Mouse (Mus musculus) intestine, embryonic 16.5 days (tissue): ENCODE data around the gene Gm42674. TPM values are rescaled to one million over a fixed set of nuclear protein-coding genes. Genes with fewer than 3 reads are reported as not detected.

ENCODE experiments used
- ATAC-seq: fragments of 200-750 bp; cut with Nextera tagmentation; 2 replicates; pipeline ENCODE4 v1.8.0; 2017; ENCODE audit warnings: moderate TSS enrichment, moderate library complexity
- H3K27ac ChIP-seq: fragments of 300-500 bp; sonication (generic); 2 replicates; pipeline ENCODE4 v1.5.1; 2014; ENCODE audit warnings: mild to moderate bottlenecking, low read length
- H3K27me3 ChIP-seq: fragments of 300-500 bp; sonication (generic); replicated peaks from 2 replicates; pipeline ENCODE4 v1.6.1; 2014; ENCODE audit warnings: low read length, control low read depth, mixed read lengths; ENCODE audit not compliant: control insufficient read depth, insufficient read depth
- H3K36me3 ChIP-seq: fragments of 300-500 bp; sonication (generic); 2 replicates; pipeline ENCODE4 v1.6.1; 2014; ENCODE audit warnings: low read length, control low read depth; ENCODE audit not compliant: control insufficient read depth, insufficient read depth
- H3K4me1 ChIP-seq: fragments of 300-500 bp; sonication (generic); 2 replicates; pipeline ENCODE4 v1.6.1; 2014; ENCODE audit warnings: low read length, control low read depth, mixed read lengths; ENCODE audit not compliant: control insufficient read depth, insufficient read depth
- H3K4me2 ChIP-seq: fragments of 300-500 bp; sonication (generic); 2 replicates; pipeline ENCODE4 v1.6.1; 2014; ENCODE audit warnings: low read depth, low read length, control low read depth
- H3K4me3 ChIP-seq: fragments of 300-500 bp; sonication (generic); 2 replicates; pipeline ENCODE4 v1.5.1; 2014; ENCODE audit warnings: mild to moderate bottlenecking, low read length
- H3K9ac ChIP-seq: fragments of 300-500 bp; sonication (generic); 2 replicates; pipeline ENCODE4 v1.6.1; 2014; ENCODE audit warnings: low read depth, low read length
- H3K9me3 ChIP-seq: fragments of 300-500 bp; sonication (generic); 2 replicates; pipeline ENCODE4 v1.6.1; 2016; ENCODE audit warnings: low read length, control low read depth; ENCODE audit not compliant: control insufficient read depth
- WGBS: fragments of 180-500 bp; shearing (Covaris S2); extraction: QIAGEN DNeasy Blood & Tissue Kit; methylation state at CpG from one replicate; pipeline ENCODE4 v1.1.7; 2014; 5-methylcytosine and 5-hydroxymethylcytosine counted together
- polyA plus RNA-seq: library from polyadenylated mRNA; unstranded; fragments of >200 nt; fragmentation: Nextera tagmentation; extraction: Ambion mirVana; gene quantifications from 2 replicates; pipeline ENCODE4 v1.2.1, GENCODE M21; 2015

Gm42674 gene
- polyA plus RNA-seq, 1 experiment from 2014 or later, result not detected

DNA sequence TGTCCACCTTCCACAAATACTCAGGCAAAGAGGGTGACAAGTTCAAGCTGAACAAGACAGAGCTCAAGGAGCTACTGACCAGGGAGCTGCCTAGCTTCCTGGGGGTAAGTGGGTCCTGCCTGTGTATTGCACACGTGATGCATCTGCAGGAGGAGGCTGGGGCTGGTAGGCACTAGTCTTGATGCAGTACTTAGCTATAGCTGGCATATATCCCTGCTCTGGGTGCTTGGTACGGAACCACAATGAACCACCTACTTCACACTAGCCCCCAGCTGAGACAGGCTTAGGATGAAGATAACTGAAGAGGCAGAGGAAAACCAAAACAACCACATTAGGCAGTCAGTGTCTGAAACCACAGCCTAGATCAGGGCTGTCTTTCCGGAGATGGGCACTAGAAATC, 3.3 kb downstream of the Gm42674 start:
- peak overlapping the region; percentile 61 for H3K27ac ChIP-seq

DNA sequence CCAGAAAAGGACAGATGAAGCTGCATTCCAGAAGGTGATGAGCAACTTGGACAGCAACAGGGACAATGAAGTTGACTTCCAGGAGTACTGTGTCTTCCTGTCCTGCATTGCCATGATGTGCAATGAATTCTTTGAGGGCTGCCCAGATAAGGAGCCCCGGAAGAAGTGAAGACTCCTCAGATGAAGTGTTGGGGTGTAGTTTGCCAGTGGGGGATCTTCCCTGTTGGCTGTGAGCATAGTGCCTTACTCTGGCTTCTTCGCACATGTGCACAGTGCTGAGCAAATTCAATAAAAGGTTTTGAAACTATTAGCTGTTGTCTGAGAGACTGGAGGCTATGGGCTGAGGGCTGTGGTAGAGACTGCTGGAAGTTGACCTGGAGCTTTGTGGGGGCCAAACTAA, 4.0 kb downstream of the Gm42674 start:
- Histone ChIP-seq H3K9ac (no peak overlapping the region), H3K4me3 (no peak overlapping the region), H3K9me3 (no peaks in the 10 kb centered on the region), H3K27ac (peak overlapping the region; percentile 53), H3K4me2 (no peak overlapping the region), H3K27me3 (no peaks in the 10 kb centered on the region), H3K36me3 (no peaks in the 10 kb centered on the region), H3K4me1 (peaks cover 24% of the 10 kb centered on the region)
- WGBS, result 79% methylated on average over 2 of the region's 2 CpGs
- ATAC-seq, result no peak

More for the DNA sequence above, 3.3 kb downstream of the Gm42674 start:
- Histone ChIP-seq H3K27me3 (no peaks in the 10 kb centered on the region), H3K9ac (no peak overlapping the region), H3K4me1 (peaks cover 24% of the 10 kb centered on the region), H3K4me3 (no peak overlapping the region), H3K4me2 (no peak overlapping the region), H3K9me3 (no peaks in the 10 kb centered on the region), H3K36me3 (no peaks in the 10 kb centered on the region)
- 87% methylated on average over 3 of the region's 3 CpGs for WGBS
- no peak for ATAC-seq

DNA sequence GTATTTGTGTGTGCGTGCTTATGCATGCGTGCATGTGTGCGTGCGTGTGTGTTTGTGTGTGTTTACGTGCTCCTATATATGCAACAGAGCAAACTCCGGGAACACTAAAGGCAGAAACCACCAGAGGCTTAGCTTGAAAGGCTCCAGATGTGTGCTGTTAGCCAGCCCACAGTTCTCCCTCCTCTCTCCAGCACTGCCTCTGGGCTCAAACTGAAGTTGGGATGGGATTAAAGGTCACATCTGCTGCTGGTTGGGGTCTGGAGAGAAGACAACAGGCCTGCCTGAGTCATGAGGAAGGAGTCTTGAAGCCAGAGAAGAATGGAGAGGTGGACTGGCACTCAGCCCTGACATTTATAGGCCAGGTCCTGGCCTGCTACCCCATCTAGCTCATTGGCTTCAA, 4.5 kb downstream of the Gm42674 start:
- 62% methylated on average over 6 of the region's 6 CpGs for WGBS
- H3K9me3 ChIP-seq, result no peaks in the 10 kb centered on the region
- H3K27ac ChIP-seq, result peak overlapping the region; percentile 53
- ATAC-seq, result peak; percentile 29; the same call in 1 of the 2 replicates
- H3K4me1 ChIP-seq, result peaks cover 24% of the 10 kb centered on the region
- no peaks in the 10 kb centered on the region for H3K36me3 ChIP-seq
- H3K4me3 ChIP-seq, result no peak overlapping the region
- H3K9ac ChIP-seq, result no peak overlapping the region
- H3K4me2 ChIP-seq, result no peak overlapping the region
- no peaks in the 10 kb centered on the region for H3K27me3 ChIP-seq

DNA sequence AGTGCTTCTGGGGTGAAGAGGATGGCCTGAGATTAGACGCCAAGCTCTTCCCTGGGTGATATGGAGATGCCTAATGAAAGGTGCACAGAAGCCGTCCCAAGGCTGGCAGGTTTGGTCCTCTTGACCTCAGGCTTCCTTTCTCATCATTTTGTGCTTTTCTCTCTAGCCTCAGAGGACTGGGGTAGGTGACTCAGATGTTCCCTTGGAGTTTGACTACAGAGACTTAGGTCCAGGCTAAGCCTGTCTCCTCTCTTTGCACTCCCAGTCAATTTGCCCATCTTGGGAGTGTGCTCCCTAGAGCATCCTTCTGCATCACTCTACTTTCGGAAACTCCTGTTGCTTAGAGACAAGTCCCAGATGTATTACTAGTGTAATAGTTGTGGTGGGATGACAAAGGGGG, 5.7 kb downstream of the Gm42674 start:
- H3K36me3 ChIP-seq, result no peaks in the 10 kb centered on the region
- peaks cover 24% of the 10 kb centered on the region for H3K4me1 ChIP-seq
- no peak overlapping the region for H3K4me3 ChIP-seq
- H3K27ac ChIP-seq, result no peak overlapping the region
- WGBS, result 87% methylated on average over 3 of the region's 3 CpGs
- H3K27me3 ChIP-seq, result no peaks in the 10 kb centered on the region
- no peak overlapping the region for H3K9ac ChIP-seq
- no peaks in the 10 kb centered on the region for H3K9me3 ChIP-seq
- no peak for ATAC-seq
- no peak overlapping the region for H3K4me2 ChIP-seq

DNA sequence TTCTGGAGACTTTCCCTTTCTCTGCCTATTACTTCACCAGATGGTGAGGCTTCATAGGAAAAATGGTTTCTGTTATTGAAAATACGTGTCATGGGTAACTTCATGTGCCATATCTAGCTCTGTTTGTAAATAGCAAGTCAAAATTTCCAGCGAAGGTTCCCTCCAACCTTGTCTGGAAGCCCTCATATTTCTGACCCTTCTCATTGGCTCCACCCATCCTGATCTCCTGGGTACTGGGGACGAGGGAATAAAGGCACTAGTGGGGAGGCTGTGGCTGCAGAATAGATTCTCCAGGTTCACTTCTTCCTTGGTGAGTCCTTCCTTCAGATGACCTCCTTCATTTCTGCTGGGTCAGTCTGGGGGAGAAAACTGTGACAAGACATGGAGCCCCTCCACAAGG, 6.5 kb downstream of the Gm42674 start, which contains the start of gene S100a5:
Gene S100a5 (plus strand): TSS at position 301 of the 400 bp plus-strand sequence.
- no peak within 1 kb of the TSS for H3K9ac ChIP-seq

DNA sequence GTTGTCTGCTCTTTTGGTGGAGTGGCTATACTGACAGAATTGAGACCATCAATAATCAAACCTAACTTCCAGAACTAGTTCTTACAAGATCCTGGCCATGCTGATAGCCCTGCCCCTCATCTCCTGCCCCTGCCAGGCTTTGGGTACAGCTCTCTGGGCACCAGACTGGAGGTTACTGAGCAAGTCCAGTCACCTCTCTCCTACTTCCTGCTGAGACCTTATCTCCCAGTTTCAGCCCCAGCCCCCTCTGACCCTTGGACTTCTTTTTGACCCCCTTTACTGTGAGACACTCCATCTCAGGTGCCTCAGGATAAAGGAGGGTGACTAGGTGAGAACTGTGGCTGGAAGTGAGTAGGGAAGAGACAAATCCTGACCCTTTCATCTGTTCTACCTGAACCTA, 7.4 kb downstream of the Gm42674 start:
- no peak overlapping the region for H3K27ac ChIP-seq
- no peaks in the 10 kb centered on the region for H3K27me3 ChIP-seq
- peak; percentile 29 for ATAC-seq
- H3K4me3 ChIP-seq, result no peak overlapping the region
- H3K4me2 ChIP-seq, result no peak overlapping the region
- H3K9me3 ChIP-seq, result no peaks in the 10 kb centered on the region
- H3K4me1 ChIP-seq, result peaks cover 35% of the 10 kb centered on the region
- no peaks in the 10 kb centered on the region for H3K36me3 ChIP-seq
- H3K9ac ChIP-seq, result no peak overlapping the region

More for the DNA sequence above, 6.5 kb downstream of the Gm42674 start, which contains the start of gene S100a5:
- ATAC-seq, result no peak
- whole genome bisulfite sequencing, result 51% methylated on average over 3 of the region's 3 CpGs
- Histone ChIP-seq H3K4me3 (no peak within 1 kb of the TSS), H3K4me2 (no peak within 1 kb of the TSS), H3K4me1 (peaks cover 31% of the 10 kb centered on the region), H3K9me3 (no peaks in the 10 kb centered on the region), H3K27me3 (no peaks in the 10 kb centered on the region), H3K36me3 (no peaks in the 10 kb centered on the region), H3K27ac (no peak within 1 kb of the TSS)

DNA sequence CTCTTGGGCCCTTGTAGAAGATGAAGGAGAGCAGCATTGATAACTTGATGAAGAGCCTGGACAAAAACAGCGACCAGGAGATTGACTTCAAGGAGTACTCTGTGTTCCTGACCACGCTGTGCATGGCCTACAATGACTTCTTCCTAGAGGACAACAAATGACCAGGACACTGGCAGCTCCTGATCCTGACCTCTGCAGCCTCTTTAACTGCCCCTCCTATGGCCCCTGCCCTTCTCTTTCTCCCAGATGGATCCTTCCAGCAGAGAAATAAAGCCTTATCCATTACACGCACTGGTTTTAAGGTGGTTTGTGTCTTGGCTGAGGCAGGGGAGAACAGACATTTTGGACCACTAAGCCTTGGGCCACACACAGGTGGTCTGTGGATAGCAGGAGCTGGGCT, 9.8 kb downstream of the Gm42674 start:
- no peak overlapping the region for H3K4me3 ChIP-seq
- WGBS, result 91% methylated on average over 3 of the region's 3 CpGs
- peaks cover 23% of the 10 kb centered on the region for H3K4me1 ChIP-seq
- no peaks in the 10 kb centered on the region for H3K9me3 ChIP-seq
- no peak overlapping the region for H3K9ac ChIP-seq
- H3K27ac ChIP-seq, result no peak overlapping the region
- no peak for ATAC-seq
- H3K4me2 ChIP-seq, result no peak overlapping the region
- no peaks in the 10 kb centered on the region for H3K36me3 ChIP-seq
- no peaks in the 10 kb centered on the region for H3K27me3 ChIP-seq

DNA sequence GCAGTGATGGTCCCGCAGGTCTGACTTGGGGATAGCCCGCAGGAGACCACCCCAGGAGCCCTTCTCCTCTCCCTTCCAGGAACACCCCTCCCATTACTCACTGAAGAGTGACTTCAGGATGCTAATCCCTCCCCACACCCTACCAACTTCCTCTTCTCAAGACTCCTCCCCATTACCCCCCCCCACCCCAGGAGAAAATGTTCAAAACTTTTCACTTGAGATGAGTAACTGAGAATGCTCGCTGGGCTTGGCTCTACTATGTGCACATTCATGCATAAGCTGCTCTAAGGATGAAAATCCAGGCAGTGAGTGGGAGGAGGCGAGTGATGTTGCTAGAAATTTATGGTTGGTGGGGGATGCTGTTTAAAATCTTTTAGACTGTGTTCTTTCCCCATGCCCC, 10.4 kb downstream of the Gm42674 start:
- 67% methylated on average over 4 of the region's 4 CpGs for WGBS

DNA sequence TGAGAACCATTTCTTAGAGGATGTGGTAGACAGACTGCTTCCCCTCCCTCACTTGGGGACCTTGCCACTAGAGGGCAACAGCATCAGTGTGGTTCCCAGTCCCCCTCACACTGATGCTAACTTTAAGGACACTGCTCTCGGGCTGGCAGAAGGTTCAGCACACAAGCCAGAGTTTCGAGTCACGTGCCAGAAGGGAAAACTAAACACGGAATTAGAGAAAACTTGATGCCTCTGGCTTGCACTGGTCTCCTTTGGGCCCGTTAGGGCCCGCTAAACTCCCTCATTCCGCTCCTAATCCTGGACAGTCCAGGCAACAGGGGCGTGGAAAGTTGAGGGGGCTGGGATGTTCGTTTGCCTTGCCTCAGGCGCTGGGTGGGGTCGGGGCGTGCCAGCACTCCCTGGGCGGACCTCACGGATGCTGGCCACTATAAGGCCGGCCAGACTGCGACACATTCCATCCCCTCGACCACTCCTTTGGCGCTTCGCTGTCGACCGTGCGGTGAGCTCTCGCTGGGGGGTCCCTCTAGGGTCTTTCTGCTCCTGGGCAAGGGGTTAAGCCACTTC, 11.1 kb downstream of the Gm42674 start, which contains the start of gene S100a6:
Gene S100a6 (plus strand): TSS at position 155 of the 564 bp plus-strand sequence.
- H3K9me3 ChIP-seq, result no peaks in the 10 kb centered on the region
- H3K27ac ChIP-seq, result peak within 1 kb of the TSS; percentile 82
- peaks cover 23% of the 10 kb centered on the region for H3K4me1 ChIP-seq
- ATAC-seq, result peak; percentile 58
- H3K4me3 ChIP-seq, result peak within 1 kb of the TSS; percentile 51
- no peaks in the 10 kb centered on the region for H3K27me3 ChIP-seq
- H3K4me2 ChIP-seq, result peak within 1 kb of the TSS; percentile 86
- H3K9ac ChIP-seq, result peak within 1 kb of the TSS; percentile 67
- whole genome bisulfite sequencing, result 2% methylated on average over 23 of the region's 23 CpGs
- no peaks in the 10 kb centered on the region for H3K36me3 ChIP-seq

More for the DNA sequence above, 10.4 kb downstream of the Gm42674 start:
- Histone ChIP-seq H3K4me1 (peaks cover 23% of the 10 kb centered on the region), H3K36me3 (no peaks in the 10 kb centered on the region), H3K4me3 (no peak overlapping the region), H3K4me2 (no peak overlapping the region), H3K9me3 (no peaks in the 10 kb centered on the region), H3K27ac (no peak overlapping the region), H3K27me3 (no peaks in the 10 kb centered on the region), H3K9ac (no peak overlapping the region)
- no peak for ATAC-seq
